Mouse (Mus musculus) ovary, postnatal 14 days (tissue): ENCODE results near the gene Frrs1l.

Source experiments
- DNase-seq: peaks from one replicate; pipeline ENCODE4 v3.0.0; 2022; ENCODE audit warnings: low spot score

Frrs1l gene

DNA sequence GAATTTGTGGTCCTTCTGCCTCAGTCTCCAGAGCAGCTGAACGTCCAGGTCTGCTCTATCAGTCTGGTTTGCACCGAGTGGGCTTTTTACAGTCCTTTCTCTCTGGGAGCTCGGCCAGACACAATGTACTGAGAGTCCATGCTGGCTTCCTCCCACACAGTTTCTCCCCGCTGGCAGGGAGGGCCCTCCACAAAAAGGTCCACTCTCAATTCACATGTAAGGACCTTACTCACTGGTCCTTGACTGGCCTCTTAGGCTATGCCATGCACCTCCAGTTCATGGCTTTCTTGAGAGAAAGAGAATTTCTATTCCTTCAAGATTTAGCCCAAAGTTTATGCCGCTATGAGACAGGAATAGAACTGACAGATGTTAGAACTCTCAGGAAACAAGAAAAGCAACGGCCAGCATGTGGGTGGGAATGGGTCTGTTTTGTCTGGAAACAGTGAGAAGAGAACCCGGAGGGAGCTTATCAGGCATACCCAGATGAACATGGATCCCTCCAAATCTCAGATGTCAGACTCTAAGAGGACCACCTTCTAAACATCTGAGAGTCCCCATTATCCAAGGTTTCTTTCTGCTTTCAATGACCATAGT lies 24.5 kb downstream of the Frrs1l start:
- DNase-seq = no peak

GRCm38 (mm10) chr4:56963687-56964086 lies 26.5 kb downstream of the Frrs1l start:
- DNase-seq = no peak

DNA sequence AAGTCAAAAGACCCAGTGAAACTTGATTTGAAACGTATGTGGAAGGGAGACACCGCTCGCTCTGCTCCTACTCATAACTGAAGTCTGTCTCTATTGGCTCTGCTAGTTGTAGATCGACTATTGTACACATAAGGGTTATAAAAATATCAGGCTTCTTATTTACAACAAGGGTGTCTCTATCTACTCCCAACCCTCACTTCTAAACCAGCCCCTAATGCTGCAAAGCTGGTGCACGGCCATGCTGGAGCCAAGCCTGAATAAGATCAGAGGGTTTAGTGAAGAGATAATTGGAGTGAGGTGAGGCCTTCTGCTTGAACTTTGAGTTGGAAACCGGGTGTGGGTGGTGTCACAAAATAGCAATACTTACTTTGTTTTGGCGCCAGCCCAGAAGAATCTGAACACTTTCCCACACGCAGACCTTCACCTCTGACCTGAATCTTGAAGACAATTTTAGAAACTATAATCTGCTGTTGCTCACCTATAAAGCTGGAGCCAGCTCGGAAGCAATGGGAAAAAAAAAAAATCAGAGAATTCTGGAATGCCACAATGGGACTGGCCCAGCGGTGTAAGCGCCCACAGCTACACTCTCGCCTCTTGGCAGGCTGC lies 28.8 kb downstream of the Frrs1l start:
- DNase-seq = no peak

GRCm38 (mm10) chr4:56957518-56957917 lies 32.7 kb downstream of the Frrs1l start:
- no peak for DNase-seq

- no peak for DNase-seq
Measured at GRCm38 (mm10) chr4:56953235-56953634, 37.0 kb downstream of the Frrs1l start.

GRCm38 (mm10) chr4:56951701-56952100 lies 38.5 kb downstream of the Frrs1l start:
- no peak for DNase-seq

DNA sequence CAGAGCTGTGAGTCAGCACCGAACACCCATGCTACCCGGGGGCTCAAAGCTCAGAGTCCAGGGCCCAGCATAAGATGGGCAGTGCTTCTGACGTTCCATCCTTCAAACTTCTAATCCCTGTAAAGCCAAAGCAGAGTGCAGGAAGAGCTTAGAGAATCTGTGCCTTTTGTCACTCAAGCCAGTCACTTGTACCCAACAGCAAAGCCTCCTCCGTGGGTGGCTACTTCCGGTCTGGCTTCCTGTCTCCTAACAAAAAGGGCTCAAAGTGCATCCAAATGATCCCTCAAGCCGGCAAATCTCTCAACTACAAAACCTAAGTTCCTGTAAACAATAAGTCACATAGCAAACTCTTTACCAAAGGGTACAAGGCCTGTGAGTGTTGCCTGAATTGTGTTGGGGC lies 40.7 kb downstream of the Frrs1l start:
- no peak for DNase-seq

DNA sequence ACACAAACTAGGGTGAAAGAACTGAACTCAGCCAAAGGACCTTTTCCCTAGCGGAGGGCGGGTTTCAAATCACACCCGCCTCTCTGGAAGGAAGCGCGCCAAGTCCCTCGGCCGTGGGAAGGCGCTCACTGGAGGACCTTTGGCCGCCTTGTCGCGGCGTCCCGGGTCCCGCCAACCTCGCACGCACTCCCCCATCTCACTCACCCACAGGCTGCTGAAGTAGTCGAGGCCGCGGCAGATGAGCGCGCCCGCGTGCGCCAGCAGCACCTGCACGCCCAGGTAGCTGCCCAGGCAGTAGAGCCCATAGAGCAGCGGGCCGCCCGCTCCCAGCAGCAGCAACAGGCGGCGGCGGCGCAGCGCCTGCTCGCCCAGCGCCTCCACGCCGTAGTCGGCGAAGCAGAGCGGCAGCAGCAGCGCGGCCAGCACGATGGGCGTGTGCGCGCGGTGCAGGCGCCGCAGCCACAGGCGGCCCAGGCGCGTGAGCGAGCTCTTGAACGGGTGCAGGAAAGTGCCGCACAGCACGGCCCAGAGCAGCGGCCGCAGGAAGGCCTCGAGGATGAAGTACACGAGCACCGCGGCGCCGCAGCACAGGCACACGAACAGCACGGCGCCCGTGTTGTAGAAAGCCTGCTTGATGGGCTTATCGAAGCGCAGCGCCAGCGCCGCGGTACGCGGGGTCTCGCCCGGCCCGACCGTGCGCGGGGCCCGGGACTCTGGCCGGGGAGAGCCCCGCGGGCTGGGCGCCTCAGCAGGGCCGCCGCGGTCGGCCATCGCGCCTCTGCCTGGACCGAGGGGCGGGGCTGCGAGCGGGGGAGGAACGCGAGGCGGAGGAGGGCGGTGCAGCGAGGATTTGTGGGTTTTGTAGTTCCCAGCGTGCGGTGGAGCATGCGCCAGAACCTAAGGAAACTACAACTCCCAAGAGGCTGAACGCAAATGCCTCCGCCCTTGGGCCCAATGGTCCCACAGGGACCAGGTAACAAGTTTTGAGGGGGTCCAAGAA lies 43.2 kb downstream of the Frrs1l start, which contains the start of gene Tmem245:
Gene Tmem245 (minus strand): TSS at position 797 of the 1,000 bp plus-strand sequence.
- peak; percentile 88 for DNase-seq

- DNase-seq = no peak
Measured at GRCm38 (mm10) chr4:56946180-56946579, 44.0 kb downstream of the Frrs1l start.

DNA sequence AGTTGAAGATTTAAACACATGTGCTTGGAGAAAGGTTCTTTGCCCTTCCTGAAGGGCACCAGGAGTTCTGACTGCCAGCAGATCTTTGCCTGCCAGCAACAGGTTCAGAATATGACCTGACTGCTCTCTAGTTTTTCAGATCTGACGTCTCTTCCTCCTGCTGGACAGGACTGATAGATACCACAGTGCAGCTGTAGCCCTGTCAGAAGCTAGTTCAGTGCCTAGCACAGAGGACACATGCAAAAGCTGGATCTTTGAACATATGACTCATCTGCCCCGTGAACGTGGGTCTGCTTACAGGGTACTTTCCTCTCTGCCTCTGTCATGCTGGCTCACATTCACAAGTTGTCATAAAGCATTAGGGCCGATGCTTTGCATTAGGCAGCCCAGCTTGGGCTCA lies 45.9 kb downstream of the Frrs1l start:
- no peak for DNase-seq

DNA sequence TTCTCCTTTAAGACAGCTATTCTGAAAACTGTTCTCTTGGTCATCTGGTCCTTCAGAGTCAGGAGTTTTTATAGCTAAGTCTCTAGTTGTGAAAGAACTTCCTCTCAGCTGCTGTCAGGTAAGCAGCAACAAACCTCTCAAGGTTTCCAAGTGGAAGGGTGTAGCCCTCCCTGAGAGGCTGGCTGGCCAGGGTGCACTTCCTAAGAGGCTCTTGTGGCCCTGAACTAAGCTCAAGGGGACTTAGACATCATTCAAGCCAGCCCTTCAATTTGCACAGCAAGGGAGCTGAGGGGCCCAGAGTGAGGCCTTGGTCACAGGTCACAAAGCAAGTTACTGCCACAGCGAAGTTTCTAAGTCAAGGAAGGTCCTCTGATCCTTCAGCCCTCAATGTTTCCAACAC lies 46.9 kb downstream of the Frrs1l start:
- no peak for DNase-seq

DNA sequence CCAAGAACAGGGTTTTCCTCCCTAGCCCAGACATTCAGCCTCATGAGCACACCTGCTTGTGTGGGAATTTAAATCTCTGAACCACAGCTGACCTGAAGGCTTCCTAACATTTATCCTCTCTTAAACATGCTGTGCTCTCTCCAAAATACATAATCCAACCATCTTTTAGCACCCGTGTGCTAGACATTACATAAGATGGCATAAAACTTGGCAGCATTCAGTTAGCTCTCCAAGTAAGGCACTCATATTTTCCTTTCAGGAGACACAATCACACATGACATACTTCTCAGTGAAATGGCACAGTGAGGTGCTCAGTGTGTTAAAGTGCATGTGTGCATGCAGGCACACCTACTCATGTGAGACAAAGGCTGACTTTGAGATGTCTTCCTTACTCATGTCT lies 47.6 kb downstream of the Frrs1l start:
- DNase-seq = no peak

- DNase-seq = no peak
Measured at GRCm38 (mm10) chr4:56941481-56941880, 48.7 kb downstream of the Frrs1l start.

GRCm38 (mm10) chr4:56937136-56937535 lies 53.1 kb downstream of the Frrs1l start:
- DNase-seq = no peak

DNA sequence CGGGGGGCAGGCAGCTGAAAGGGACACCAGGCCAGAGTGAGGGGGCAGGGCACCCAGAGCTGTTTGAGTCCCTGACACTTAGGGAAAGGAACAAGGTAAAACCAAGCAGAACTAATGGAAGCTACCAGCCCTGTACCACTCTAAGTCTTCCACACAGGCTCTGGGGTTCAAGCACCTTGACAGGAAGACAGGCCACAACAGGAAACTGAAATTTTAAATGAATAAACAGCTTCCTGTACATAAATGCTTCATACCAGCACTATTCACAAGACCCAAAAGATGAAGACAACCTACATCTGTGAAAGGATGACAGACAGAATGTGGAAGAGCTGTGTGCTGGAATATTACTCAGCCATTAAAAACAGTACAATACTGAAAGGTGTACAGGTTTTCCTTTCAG lies 54.9 kb downstream of the Frrs1l start:
- no peak for DNase-seq

DNA sequence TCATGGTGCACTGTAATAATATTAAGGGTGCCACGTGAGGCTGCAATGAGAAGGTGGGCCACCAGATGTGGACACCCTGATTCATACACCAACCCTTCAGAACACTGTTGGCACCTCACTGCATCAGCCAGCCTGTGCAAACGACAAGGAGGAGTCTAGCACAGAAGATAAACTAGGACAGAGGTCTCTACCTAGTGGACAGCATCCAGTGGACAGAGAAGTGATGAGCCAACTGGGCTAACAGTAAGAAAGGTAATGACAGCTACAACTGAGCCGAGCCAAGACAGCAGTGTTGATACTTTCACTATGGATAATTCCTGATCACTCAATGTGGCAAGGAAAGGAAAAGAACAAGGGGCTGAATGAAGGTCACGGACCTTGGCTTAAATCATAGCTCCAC lies 57.0 kb downstream of the Frrs1l start:
- no peak for DNase-seq

GRCm38 (mm10) chr4:56932096-56932495 lies 58.1 kb downstream of the Frrs1l start:
- no peak for DNase-seq

DNA sequence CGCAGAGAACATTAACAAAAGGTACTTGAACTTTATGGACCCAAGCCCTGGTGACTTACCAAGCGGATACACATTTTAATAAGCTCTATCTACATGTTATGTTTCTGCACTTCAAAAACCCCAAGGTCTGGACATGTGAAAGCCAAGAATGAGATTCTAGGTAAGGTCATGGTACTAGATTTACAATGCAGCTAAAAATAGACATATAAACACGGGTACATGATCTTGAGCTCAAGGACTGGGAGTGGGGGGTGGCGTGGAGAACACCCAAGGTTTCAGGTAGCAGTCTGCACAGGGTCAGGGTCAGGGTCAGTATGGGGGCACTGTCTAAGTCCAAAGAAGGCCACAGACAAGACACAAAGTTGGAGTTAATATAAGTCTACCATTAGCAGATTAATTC lies 59.9 kb downstream of the Frrs1l start:
- no peak for DNase-seq

DNA sequence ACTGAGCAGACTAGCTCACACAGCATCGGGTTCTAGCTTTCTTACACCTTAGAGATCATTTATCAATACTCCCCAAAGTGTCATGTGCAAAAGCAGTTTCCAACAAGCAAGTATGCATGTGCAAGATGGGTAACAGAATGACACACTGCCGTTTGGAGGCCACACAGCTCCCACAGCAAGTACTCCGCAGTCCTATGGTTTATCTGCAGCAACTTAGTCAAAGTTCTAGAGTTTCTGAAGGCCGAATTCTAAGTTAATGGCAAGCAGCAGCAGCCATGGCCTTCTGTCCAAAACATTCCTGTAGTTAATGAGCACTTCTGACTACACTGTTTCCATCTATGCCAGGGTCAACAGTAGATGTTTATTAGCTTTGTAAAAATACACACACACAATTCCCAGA lies 63.2 kb downstream of the Frrs1l start:
- DNase-seq = no peak

DNA sequence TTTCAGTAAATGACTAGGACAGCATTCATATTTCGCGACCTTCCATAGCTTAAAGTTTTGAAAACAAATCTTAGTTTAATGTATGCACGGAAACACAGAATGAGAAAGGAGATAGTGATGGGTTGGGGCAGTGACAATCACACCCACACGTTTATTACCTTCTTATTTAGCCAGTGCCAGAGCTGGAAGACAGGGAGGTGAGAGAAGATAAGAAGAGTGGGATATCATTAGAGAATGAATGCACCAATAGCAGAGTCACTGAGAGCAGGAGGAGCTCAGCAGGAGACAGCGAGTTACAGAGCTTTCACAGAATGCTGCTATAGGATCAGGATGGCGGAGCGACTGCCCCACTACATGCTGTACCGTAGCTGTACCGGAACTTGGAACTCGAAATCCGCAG lies 68.0 kb downstream of the Frrs1l start:
- no peak for DNase-seq

- DNase-seq = no peak
Measured at GRCm38 (mm10) chr4:56915732-56916325, 74.4 kb downstream of the Frrs1l start.

DNA sequence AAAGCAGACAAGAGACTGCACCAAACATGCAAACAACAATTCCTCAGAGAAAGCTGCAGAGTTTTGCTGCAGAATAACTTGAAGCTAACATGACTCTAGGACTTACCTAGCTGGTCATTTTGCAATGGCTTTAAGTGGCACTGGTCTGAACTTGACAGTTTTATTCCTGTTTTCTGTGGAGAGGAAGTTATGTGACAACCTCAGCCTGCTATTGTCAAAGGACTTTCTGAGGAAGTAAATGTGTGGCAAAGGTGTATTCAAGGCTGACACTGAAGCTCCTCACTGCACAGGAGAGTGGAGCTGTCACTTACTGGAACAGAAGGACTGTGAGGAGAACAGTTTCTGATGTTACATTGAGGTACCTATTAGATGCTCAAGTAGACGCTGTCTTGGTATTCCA lies 75.4 kb downstream of the Frrs1l start:
- DNase-seq = no peak

GRCm38 (mm10) chr4:56914338-56914737 lies 75.9 kb downstream of the Frrs1l start:
- no peak for DNase-seq
